Mouse (Mus musculus): ENCODE measurements around the gene Xpnpep2.

Xpnpep2 gene

DNA sequence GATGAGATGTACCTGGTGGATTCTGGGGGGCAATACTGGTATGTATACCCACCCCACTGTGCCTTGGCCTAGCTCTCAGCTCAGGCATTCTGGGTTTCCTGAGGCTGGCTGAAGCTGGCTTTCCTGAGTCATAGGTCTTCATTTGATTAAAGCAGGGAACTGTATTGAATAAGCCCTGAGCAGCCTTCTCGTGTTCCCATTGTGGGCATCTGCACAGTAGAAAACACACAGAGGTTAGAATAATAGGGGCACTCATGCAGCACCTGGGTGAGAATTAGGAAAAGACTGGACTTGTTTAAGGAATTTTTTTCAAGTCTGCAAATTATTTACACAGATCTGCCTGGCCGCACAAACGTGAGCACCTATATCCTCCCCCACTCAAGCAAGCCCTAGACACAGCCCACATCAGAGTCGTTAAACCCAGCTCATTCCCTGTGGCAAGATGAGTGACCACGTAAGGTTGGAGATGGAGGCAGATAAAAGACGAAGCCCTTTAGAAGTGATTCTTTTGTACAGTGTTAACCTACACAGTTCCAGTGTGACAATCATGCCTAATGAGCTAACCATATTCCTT lies 18.5 kb downstream of the Xpnpep2 start:
- 83% methylated on average over 6 of the region's 6 CpGs for WGBS

DNA sequence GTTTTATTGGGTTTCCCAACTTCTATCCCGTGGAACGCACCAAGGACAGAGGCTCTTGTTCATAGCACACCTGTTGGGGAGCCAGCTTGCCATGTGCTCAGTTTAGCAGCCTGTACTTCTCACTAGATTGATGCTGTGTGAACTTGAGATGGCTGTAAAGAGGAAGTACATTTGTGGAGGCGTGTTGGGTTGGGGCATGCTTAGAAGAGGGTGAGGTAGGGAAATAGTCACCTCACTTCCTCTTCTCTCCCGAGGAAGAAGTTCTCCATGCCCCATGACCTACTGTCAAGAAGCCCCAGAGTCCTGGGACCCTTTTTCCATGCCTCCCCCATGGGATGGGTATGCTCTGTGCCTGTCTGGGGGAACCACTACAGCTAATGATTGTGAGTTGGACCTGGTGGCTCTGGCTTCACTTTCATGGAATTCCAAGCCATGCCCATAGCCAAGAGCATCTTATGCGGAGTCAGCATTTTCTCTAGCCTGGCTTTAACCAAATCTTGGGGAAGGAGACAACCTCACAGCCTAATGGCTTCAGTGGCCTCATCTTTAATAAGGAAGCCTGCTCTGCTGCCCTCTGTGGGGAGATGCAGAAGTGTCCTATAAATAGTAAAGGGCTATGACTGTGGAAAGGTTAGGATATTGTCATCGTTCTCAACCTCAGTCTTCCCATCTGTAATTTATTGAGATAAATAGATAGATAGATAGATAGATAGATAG lies 19.1 kb downstream of the Xpnpep2 start:
- whole genome bisulfite sequencing, result 79% methylated on average over 6 of the region's 6 CpGs

GRCm38 (mm10) chrX:48129167-48129566 lies 20.6 kb downstream of the Xpnpep2 start:
- 90% methylated on average over 1 of the region's 1 CpGs for WGBS

- 96% methylated on average over 4 of the region's 4 CpGs for WGBS
These were observed 28.4 kb downstream of the Xpnpep2 start for GRCm38 (mm10) chrX:48136935-48137334.

DNA sequence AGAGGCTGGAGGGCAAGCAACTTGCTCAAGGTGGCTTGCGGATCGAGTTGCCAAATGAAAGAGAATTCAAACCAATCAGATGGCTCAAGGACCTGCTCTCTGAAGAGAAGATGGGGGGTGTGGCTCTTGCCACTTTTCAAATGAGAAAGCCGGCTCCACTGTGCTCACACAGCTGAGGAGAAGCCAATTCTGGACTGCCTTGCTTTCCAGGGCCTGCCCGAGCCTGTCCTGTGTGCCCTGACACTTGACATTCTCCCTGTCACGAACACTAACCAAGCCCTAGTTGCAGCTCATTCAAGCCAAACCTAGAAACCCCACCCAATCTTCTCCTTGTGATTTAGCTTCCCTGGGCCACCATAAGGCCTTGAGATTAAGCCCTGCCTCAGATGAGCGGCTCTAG lies 29.5 kb downstream of the Xpnpep2 start:
- 86% methylated on average over 6 of the region's 6 CpGs for WGBS

DNA sequence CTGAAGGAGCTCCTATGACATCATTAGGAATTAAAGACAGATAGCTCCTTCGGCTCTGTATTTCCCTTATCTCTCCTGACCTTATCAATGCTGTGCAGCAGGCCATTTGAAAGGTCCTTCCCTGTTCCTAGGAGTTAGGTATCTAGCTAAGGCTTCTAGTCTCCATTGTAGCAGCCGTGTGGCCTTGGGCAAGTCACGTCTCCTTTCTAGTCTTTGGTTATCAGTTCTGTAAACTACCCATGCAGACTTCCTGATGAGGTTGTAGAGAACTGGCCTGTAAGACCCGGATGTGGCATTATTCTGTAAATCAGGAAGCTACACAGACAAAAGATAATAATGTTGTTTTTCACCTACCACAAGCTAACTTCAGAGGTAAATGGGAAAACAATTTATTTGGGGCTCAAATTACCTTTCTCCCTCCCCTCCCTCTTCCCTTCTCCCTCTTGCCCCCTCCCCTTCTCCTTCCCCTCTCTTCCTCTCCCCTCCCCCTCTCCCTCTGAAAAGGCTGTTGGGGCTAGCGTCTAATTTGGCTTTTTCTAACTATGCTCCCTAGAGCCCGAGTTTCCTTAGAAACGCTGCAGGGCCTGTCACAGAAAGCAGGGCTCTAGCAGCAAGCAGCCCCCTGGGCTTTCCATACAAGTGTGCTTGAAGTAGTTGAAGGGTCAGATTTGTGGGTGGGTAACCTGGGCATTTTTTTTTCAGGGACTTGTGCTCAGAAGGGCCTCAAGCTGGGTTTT lies 30.2 kb downstream of the Xpnpep2 start:
- 58% methylated on average over 7 of the region's 7 CpGs for WGBS

- WGBS, result 39% methylated on average over 14 of the region's 14 CpGs
These were observed 31.1 kb downstream of the Xpnpep2 start for GRCm38 (mm10) chrX:48139368-48140285.

- WGBS, result 54% methylated on average over 3 of the region's 3 CpGs
These were observed 31.9 kb downstream of the Xpnpep2 start for GRCm38 (mm10) chrX:48140286-48140877.

DNA sequence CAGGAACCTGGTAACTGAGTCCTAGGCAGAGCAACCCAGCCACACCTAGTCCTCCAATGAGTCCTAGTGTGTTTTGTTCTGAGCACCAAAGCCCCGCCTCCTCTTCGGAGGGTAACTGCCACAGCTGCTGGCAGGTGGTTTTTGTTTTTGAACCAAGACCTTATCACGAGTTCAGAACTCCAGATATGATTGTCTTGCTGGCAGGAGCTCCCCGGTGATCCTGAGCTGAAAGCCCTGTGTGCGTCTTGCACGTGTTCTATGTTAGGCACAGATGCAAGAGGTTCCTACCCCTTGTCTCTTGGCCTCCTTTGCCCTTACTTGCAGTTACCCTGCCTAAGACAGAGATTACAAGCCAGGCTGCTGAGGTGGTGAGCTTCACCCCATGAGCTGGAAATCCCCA lies 33.0 kb downstream of the Xpnpep2 start:
- WGBS, result 79% methylated on average over 6 of the region's 6 CpGs

DNA sequence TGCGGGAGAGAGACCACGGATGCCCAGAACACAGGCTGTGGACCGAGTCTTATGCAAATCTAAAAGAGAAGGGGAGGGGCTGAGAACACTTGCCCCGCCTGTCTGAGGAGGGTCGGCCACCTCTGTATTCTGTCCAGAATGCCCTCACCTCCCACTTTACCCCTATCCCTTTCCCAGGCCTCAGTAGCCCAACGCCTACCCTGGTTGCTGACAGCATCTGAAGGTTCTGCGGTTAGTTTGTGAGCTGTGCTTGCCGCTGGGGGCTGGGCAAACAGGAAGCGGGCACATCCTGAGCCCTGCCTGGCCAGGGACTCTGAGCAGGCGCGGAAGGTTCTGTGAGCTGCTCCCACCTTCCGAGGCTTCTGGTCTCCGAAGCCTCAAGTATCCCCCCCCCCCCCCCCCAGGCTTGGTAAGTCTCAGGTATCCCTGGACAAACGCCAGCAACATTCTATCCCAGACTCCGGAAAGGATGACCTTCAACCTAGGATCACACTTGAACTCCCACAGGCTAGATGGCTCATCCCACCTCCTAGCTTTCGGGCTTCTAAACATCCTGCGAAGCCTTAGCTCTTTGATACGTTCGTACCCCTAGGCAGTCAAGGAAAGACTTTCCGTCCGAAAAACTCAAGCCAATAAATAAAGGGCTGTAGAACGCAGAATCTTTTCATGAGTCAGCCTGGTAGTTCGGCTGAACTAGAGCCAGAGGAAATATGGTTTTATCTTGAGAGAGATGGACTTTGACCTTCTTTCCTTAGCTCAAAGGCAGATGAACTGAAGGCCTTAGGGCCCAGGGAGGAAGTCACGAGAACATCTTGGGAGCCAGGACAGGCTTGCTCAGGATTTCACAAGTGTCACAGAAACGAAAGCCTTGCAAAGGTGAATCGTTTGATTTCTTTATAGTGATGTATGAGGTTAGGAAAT lies 35.1 kb downstream of the Xpnpep2 start:
- 62% methylated on average over 24 of the region's 26 CpGs for WGBS

DNA sequence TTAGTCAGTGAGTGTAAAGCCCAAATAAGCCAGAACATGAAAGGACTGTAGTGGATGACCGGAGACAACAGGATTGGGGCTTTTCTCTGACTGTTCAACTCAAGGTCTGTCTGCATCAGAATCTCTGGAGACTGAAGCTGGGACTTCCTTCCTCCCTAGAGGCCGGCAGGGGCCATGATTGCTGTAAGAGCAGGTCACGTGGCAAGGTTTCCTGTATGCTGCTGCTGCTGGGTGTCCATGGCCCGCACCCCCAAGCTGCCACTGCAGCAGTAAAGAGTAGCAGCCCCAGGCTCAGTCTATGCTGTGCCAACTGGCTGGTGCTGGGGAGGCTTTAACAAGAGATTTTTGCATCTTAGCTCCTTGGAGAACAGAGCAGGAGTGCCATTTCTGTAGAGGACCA lies 37.7 kb downstream of the Xpnpep2 start, which contains the start of gene Sash3:
Gene Sash3, plus strand, starts transcription at position 175 of the 400 bp plus-strand sequence.
- 69% methylated on average over 4 of the region's 4 CpGs for WGBS

GRCm38 (mm10) chrX:48147226-48147625 lies 38.7 kb downstream of the Xpnpep2 start:
- WGBS, result 74% methylated on average over 2 of the region's 2 CpGs

DNA sequence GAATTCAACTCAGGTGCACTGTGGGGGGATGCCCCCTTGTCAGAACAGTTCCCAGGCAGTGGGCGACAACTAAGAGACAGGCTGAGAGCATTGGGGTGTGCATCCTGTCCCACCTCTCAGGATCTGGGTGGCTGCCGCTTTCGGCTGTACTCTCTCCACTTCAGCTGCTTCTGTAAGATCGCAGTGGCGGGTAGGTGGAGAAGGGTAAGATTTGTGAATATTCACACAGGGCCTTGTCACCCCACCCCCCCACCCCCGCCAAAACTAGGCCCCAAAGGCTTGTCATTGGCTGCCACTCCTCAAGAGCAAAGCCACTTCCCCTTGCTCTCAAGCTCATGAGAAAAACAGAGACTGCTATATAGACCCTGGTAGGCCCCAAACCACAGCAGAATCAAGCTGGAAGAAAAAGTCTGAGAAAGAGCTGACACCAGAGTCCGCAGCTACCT lies 39.2 kb downstream of the Xpnpep2 start:
- 80% methylated on average over 7 of the region's 7 CpGs for WGBS

GRCm38 (mm10) chrX:48152106-48152505 lies 43.6 kb downstream of the Xpnpep2 start:
- WGBS, result 89% methylated on average over 7 of the region's 7 CpGs

DNA sequence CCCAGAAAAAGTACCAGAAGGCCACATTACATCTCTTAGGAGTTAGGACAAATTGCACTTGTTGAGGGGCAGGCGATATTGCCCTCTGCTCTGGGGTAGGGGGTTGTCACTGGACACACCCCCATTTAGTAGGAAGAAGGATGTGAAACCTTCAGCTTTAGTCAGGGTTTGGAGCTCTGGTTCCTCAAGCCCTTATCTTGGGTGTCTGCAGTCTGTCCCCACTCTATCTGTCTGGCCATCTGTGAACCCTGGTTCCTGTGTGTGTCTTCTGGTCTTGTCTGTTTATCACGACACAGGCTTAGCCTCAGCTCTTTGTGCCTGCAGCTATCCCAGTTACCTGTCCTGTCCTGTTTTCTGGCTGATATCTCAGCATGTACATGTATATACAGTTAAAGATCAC lies 44.9 kb downstream of the Xpnpep2 start:
- WGBS, result 84% methylated on average over 2 of the region's 2 CpGs

GRCm38 (mm10) chrX:48153949-48154348 lies 45.4 kb downstream of the Xpnpep2 start:
- WGBS, result 55% methylated on average over 2 of the region's 2 CpGs

DNA sequence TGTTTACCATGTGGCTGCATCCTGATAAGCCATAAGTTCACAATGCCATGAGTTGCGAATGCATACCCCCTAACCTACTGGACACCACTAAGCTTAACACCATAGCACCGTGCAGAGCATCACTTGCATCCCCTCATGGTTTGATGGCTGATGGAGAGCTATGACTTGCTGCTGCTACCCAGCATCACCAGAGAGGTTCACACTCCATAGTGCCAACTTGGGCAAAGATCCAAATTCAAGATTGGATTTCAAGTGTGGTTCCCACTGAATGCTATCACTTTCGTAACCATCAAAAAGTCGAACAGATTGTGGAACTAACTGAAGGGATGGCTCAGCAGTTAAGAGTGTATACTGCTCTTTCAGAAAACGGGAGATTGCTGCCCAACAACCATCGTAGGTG lies 47.0 kb downstream of the Xpnpep2 start:
- WGBS, result 67% methylated on average over 6 of the region's 6 CpGs

- WGBS, result 74% methylated on average over 8 of the region's 8 CpGs
These were observed 48.9 kb downstream of the Xpnpep2 start for GRCm38 (mm10) chrX:48157396-48157795.

- 82% methylated on average over 11 of the region's 11 CpGs for WGBS
These were observed 49.8 kb downstream of the Xpnpep2 start for GRCm38 (mm10) chrX:48158229-48158919.

DNA sequence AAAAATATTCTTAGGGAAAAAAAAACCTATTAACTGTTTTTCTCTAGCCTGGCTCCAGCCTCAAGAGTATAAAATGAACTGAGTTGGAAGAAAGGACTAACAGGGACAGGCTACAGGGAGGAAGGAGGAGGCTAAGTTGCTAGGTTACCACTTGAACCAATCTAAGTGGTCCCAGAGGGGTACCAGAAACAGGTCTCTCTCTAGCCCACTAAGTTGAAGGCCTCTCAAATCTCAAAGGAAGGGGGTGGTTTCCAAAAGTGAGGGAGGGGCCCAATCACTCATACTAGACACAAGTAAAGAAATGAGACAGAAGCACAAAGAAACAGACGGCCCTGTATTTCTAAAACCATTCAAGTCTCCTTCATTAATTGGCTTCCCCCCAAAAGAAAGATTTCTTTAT lies 61.4 kb downstream of the Xpnpep2 start:
- WGBS, result 31% methylated on average over 1 of the region's 1 CpGs
